Mouse (Mus musculus): ENCODE results near the gene Plbd2. TPM values are rescaled to one million over a fixed set of nuclear protein-coding genes. Genes with fewer than 3 reads are reported as not detected.

Plbd2 gene
- polyA plus RNA-seq, 1 experiment: 75.3 TPM

DNA sequence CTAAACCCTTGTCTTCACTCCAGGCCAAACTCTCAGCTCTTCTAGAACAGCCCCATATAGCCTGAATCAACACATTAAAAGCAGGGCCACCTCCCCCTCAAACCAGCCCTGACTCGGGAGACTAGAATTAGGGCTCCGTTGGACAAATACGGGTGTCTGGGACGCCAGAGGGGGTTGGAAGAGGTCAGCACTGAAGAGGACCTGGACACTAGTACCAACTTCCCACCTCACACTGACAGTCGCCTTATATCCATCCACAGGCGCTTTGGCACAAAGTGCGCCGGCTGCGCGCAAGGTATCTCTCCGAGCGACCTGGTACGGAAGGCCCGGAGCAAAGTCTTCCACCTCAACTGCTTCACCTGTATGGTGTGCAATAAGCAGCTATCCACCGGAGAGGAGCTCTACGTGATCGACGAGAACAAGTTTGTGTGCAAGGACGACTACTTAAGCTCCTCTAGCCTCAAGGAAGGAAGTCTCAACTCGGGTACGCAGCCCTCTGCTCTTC lies 69.1 kb downstream of the Plbd2 start:
- H3K79me2 ChIP-seq (ENCODE audit: control insufficient read depth, insufficient read depth): no peaks in the 10 kb centered on the region
- no peak overlapping the region for H3ac ChIP-seq (ENCODE audit: control insufficient read depth, insufficient read length)
- no peak overlapping the region for H3K4me3 ChIP-seq
- no peak overlapping the region for H3K4me2 ChIP-seq (ENCODE audit: low read depth)
- no peaks in the 10 kb centered on the region for H3K36me3 ChIP-seq (ENCODE audit: control insufficient read depth, insufficient read depth)
- H3K27me3 ChIP-seq (ENCODE audit: control insufficient read depth, insufficient read depth, insufficient read length): peaks cover 95% of the 10 kb centered on the region
- TF ChIP-seq MAX (IDR thresholded peaks at IDR 0.05; ENCODE audit: low read depth): no peak
- no peak for TF ChIP-seq MYOG (IDR thresholded peaks at IDR 0.05; ENCODE audit: control insufficient read depth in 1 of 3, insufficient read depth in 1 of 3, insufficient read length in 2 of 3, low read depth in 2 of 3)
- no peak for TF ChIP-seq REST (IDR thresholded peaks at IDR 0.05; ENCODE audit: insufficient read depth, insufficient read length)
- TF ChIP-seq TCF12 (IDR thresholded peaks at IDR 0.05; ENCODE audit: insufficient read depth, poor library complexity, severe bottlenecking): no peak
- TF ChIP-seq MYOD1 (IDR thresholded peaks at IDR 0.05; ENCODE audit: control insufficient read depth in 1 of 3, insufficient read length in 2 of 3, low read depth in 2 of 3): no peak
- no peak for TF ChIP-seq POLR2A (IDR thresholded peaks at IDR 0.05; ENCODE audit: insufficient read length, low read depth)
- TF ChIP-seq USF1 (IDR thresholded peaks at IDR 0.05; ENCODE audit: low read depth): no peak
- TF ChIP-seq CEBPB (IDR thresholded peaks at IDR 0.05; ENCODE audit: insufficient read depth, poor library complexity, severe bottlenecking): no peak
- TF ChIP-seq POLR2AphosphoS2 (IDR thresholded peaks at IDR 0.05; ENCODE audit: insufficient read length, low read depth): no peak
- TF ChIP-seq TCF3 (IDR thresholded peaks at IDR 0.05; ENCODE audit: insufficient read length, low read depth): no peak
- TF ChIP-seq SRF (IDR thresholded peaks at IDR 0.05; ENCODE audit: control insufficient read depth, insufficient read length, low read depth): no peak
- no peak for TF ChIP-seq E2F4 (IDR thresholded peaks at IDR 0.05; ENCODE audit: insufficient read depth)

Other genes starting within 250 kb of the Plbd2 start
- not detected for gene Lhx5, start 71.9 kb downstream of the Plbd2 start, polyA plus RNA-seq (2012; fragmentation: generic; extraction: Trizol)
- gene Sdsl, start 30.8 kb downstream of the Plbd2 start, polyA plus RNA-seq (2012; fragmentation: generic; extraction: Trizol): 1.4 TPM
- not detected for gene Sds, start 27.1 kb downstream of the Plbd2 start, polyA plus RNA-seq (2012; fragmentation: generic; extraction: Trizol)
- gene Slc8b1, start 7.5 kb upstream of the Plbd2 start, polyA plus RNA-seq (2012; fragmentation: generic; extraction: Trizol): 19.6 TPM
- 88.7 TPM for gene Tpcn1, start 85.0 kb upstream of the Plbd2 start, polyA plus RNA-seq (2012; fragmentation: generic; extraction: Trizol)
- gene Iqcd, start 85.4 kb upstream of the Plbd2 start, polyA plus RNA-seq (2012; fragmentation: generic; extraction: Trizol): 0.91 TPM
- gene Rita1, start 109.0 kb upstream of the Plbd2 start, polyA plus RNA-seq (2012; fragmentation: generic; extraction: Trizol): 14.7 TPM
- gene Ddx54, start 109.1 kb upstream of the Plbd2 start, polyA plus RNA-seq (2012; fragmentation: generic; extraction: Trizol): 56.3 TPM
- not detected for gene Cfap73, start 130.6 kb upstream of the Plbd2 start, polyA plus RNA-seq (2012; fragmentation: generic; extraction: Trizol)
- 0.01 TPM for gene Rasal1, start 145.2 kb upstream of the Plbd2 start, polyA plus RNA-seq (2012; fragmentation: generic; extraction: Trizol)
- gene Dtx1, start 208.3 kb upstream of the Plbd2 start, polyA plus RNA-seq (2012; fragmentation: generic; extraction: Trizol): not detected
- gene Oas2, start 246.2 kb upstream of the Plbd2 start, polyA plus RNA-seq (2012; fragmentation: generic; extraction: Trizol): not detected